27 mouse cellular contexts compared by ENCODE assay signal in the genomic region with DNA sequence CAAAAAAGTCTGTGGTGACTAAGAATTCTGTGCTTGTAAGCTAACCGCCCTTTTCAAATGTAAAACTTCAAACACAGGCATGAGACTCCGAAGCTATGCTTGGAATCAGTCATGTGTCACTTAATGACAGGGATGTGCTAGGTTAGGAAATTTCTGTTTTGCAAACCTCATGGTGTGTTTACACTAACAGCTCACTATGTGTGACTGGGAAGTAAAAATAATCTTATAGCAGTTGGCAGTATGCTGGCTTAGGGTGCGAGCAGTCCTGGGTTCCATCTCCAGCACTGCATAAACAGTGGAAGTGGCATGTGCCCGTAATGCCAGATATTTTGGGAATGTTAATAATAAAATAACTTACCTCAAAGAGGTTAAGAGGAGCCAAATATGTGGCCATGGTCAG. TPM values are rescaled to one million over a fixed set of nuclear protein-coding genes. Genes with fewer than 3 reads are reported as not detected.
A peak's percentile ranks its signal among the peaks of the same experiment; 100 is the strongest.
DNase-seq lines count a peak whose midpoint lies in the region; ATAC-seq and TF ChIP-seq lines count a peak whose summit lies in the region.
"Had no signal": no experiment of that assay in that cellular context is flagged by ENCODE, and none has a peak within 500 bp of the region (broad histone marks: within the 10 kb centered on the region; RNA-seq: fewer than 3 reads in every experiment).

No protein-coding gene starts in this region.

- DNase-seq in gastrocnemius, adult 2 months = no peak
- no peak for DNase-seq in gastrocnemius, postnatal 25 days
- DNase-seq in lung, postnatal 36 days = no peak
- no peak for DNase-seq in left cerebral cortex, adult 8-10 months (ENCODE audit: low spot score in 2 of 2)
- DNase-seq: cerebellum, adult 11 months; cerebellum, postnatal 25 days; gastrocnemius, postnatal 14 days; kidney, adult 2 months; kidney, postnatal 4 days; left cerebral cortex, postnatal 4 days; thymus, postnatal 4 days had no signal

- H3K9me3 ChIP-seq in intestine, postnatal 0 days (ENCODE audit: control insufficient read depth) = no peaks in the 10 kb centered on the region
- no peaks in the 10 kb centered on the region for H3K9me3 ChIP-seq in intestine, embryonic 15.5 days
- no peaks in the 10 kb centered on the region for H3K9me3 ChIP-seq in lung, embryonic 15.5 days
- H3K9me3 ChIP-seq: embryonic facial prominence, embryonic 10.5 days; embryonic facial prominence, embryonic 15.5 days; forebrain, embryonic 13.5 days; heart, embryonic 12.5 days; midbrain, embryonic 12.5 days; neural tube, embryonic 13.5 days had no signal

- no peaks in the 10 kb centered on the region for H3K36me3 ChIP-seq in intestine, postnatal 0 days (ENCODE audit: control insufficient read depth, insufficient read depth)
- H3K36me3 ChIP-seq in intestine, embryonic 15.5 days = peaks cover 4% of the 10 kb centered on the region; the same call in 1 of the 2 replicates
- no peaks in the 10 kb centered on the region for H3K36me3 ChIP-seq in lung, embryonic 15.5 days
- H3K36me3 ChIP-seq: embryonic facial prominence, embryonic 10.5 days; embryonic facial prominence, embryonic 15.5 days; heart, embryonic 12.5 days; midbrain, embryonic 12.5 days; neural tube, embryonic 13.5 days had no signal

- 61% methylated on average over 4 of the region's 4 CpGs for WGBS in intestine, postnatal 0 days
- WGBS in intestine, embryonic 15.5 days = 62% methylated on average over 4 of the region's 4 CpGs
- WGBS in lung, embryonic 15.5 days = 41% methylated on average over 4 of the region's 4 CpGs

- no peak overlapping the region for H3K9ac ChIP-seq in intestine, postnatal 0 days (ENCODE audit: low read depth, low read length)
- H3K9ac ChIP-seq in intestine, embryonic 15.5 days = no peak overlapping the region
- H3K9ac ChIP-seq in lung, embryonic 15.5 days = no peak overlapping the region
- H3K9ac ChIP-seq: forebrain, embryonic 13.5 days; midbrain, embryonic 12.5 days had no signal

- no peak overlapping the region for H3K4me3 ChIP-seq in gastrocnemius, adult 2 months
- no peak overlapping the region for H3K4me3 ChIP-seq in intestine, postnatal 0 days (ENCODE audit: low read depth, low read length)
- no peak overlapping the region for H3K4me3 ChIP-seq in intestine, embryonic 15.5 days (replicated peaks)
- no peak overlapping the region for H3K4me3 ChIP-seq in lung, embryonic 15.5 days
- no peak overlapping the region for H3K4me3 ChIP-seq in embryonic fibroblast, embryonic 13.5 days (ENCODE audit: insufficient read depth, low read length)

- no peak for TF ChIP-seq CTCF in gastrocnemius, adult 2 months (IDR thresholded peaks at IDR 0.05)
- no peak for TF ChIP-seq CTCF in intestine, postnatal 0 days (IDR thresholded peaks at IDR 0.05; ENCODE audit: low read depth)
- TF ChIP-seq CTCF in embryonic fibroblast, embryonic 13.5 days (IDR thresholded peaks at IDR 0.05; ENCODE audit: borderline replicate concordance, insufficient read depth, low read length) = no peak

- no peaks in the 10 kb centered on the region for H3K27me3 ChIP-seq in intestine, postnatal 0 days (replicated peaks; ENCODE audit: control insufficient read depth, insufficient read depth, low read length)
- H3K27me3 ChIP-seq in intestine, embryonic 15.5 days (replicated peaks) = no peaks in the 10 kb centered on the region
- no peaks in the 10 kb centered on the region for H3K27me3 ChIP-seq in lung, embryonic 15.5 days
- H3K27me3 ChIP-seq: embryonic facial prominence, embryonic 15.5 days; heart, embryonic 12.5 days; megakaryocyte, embryonic 14.5 days had no signal

- no peak overlapping the region for H3K4me2 ChIP-seq in intestine, postnatal 0 days (replicated peaks; ENCODE audit: low read depth)
- no peak overlapping the region for H3K4me2 ChIP-seq in intestine, embryonic 15.5 days (replicated peaks)
- H3K4me2 ChIP-seq in lung, embryonic 15.5 days = no peak overlapping the region

- peak overlapping the region; percentile 97; the same call in 1 of the 2 replicates for H3K27ac ChIP-seq in gastrocnemius, adult 2 months
- H3K27ac ChIP-seq in intestine, postnatal 0 days (ENCODE audit: low read depth, low read length) = peak overlapping the region; percentile 94; the same call in 1 of the 2 replicates
- no peak overlapping the region for H3K27ac ChIP-seq in intestine, embryonic 15.5 days
- no peak overlapping the region for H3K27ac ChIP-seq in lung, embryonic 15.5 days
- peak overlapping the region; percentile 25; the same call in 1 of the 2 replicates for H3K27ac ChIP-seq in embryonic fibroblast, embryonic 13.5 days (ENCODE audit: insufficient read depth, low read length)
- H3K27ac ChIP-seq: forebrain, embryonic 13.5 days; hindbrain, embryonic 14.5 days; midbrain, embryonic 12.5 days; neural tube, embryonic 13.5 days had no signal

- intact Hi-C loops in gastrocnemius, adult 2 months (cut with DNase I) = no loop called here

- ATAC-seq in intestine, postnatal 0 days = no peak
- no peak for ATAC-seq in intestine, embryonic 15.5 days
- ATAC-seq in lung, embryonic 15.5 days (ENCODE audit: borderline replicate concordance, extremely low read depth, low FRiP score, low TSS enrichment) = peak; percentile 48; the same call in 1 of the 2 replicates
- ATAC-seq: forebrain, embryonic 13.5 days had no signal

- TF ChIP-seq POLR2A in embryonic fibroblast, embryonic 13.5 days (IDR thresholded peaks at IDR 0.05; ENCODE audit: low read depth, low read length) = no peak

- peaks cover 24% of the 10 kb centered on the region for H3K4me1 ChIP-seq in intestine, postnatal 0 days (replicated peaks; ENCODE audit: control insufficient read depth, insufficient read depth, low read length)
- peaks cover 40% of the 10 kb centered on the region for H3K4me1 ChIP-seq in intestine, embryonic 15.5 days (replicated peaks)
- H3K4me1 ChIP-seq in lung, embryonic 15.5 days = peaks cover 28% of the 10 kb centered on the region
- peaks cover 14% of the 10 kb centered on the region for H3K4me1 ChIP-seq in embryonic fibroblast, embryonic 13.5 days (ENCODE audit: control insufficient read depth, insufficient read depth, low read length)

RNA-seq across cellular contexts. Expression of gene Tmbim1, which starts 0.5 kb away (rescaled TPM):
- 10 to 100 TPM; 35.2 to 35.4 TPM for total RNA-seq in gastrocnemius, adult 2 months (2021)
- 10 to 100 TPM; 28.5 to 36.6 TPM for total RNA-seq in gastrocnemius, postnatal 25 days (2021)
- polyA plus RNA-seq in intestine, postnatal 0 days (2015; fragmentation: Nextera tagmentation; extraction: Ambion mirVana) = 47.4 and 49.1 TPM in 2 replicates
- polyA plus RNA-seq in intestine, embryonic 15.5 days (2015; fragmentation: Nextera tagmentation; extraction: Ambion mirVana) = 54.9 and 64.3 TPM in 2 replicates
- polyA plus RNA-seq in lung, embryonic 15.5 days (2015; fragmentation: Nextera tagmentation; extraction: Ambion mirVana) = 38.0 and 44.4 TPM in 2 replicates
- 88.6 and 115 TPM in 2 replicates for polyA plus RNA-seq in embryonic fibroblast, embryonic 13.5 days (2011; ENCODE audit: insufficient read length, low read depth, missing spikeins)
- total RNA-seq in left cerebral cortex, adult 8-10 months (2022) = 10 to 100 TPM; 28.2 to 32.3 (median 31.4) TPM

RNA-seq across cellular contexts. Expression of gene Pnkd, which starts 20.2 kb away (rescaled TPM):
- 10 to 100 TPM; 45.4 to 70.5 TPM for total RNA-seq in gastrocnemius, adult 2 months (2021)
- total RNA-seq in gastrocnemius, postnatal 25 days (2021) = 10 to 100 TPM; 56.7 to 58.0 TPM
- 103 and 107 TPM in 2 replicates for polyA plus RNA-seq in intestine, postnatal 0 days (2015; fragmentation: Nextera tagmentation; extraction: Ambion mirVana)
- polyA plus RNA-seq in intestine, embryonic 15.5 days (2015; fragmentation: Nextera tagmentation; extraction: Ambion mirVana) = 120 and 127 TPM in 2 replicates
- polyA plus RNA-seq in lung, embryonic 15.5 days (2015; fragmentation: Nextera tagmentation; extraction: Ambion mirVana) = 103 and 106 TPM in 2 replicates
- 19.6 and 21.5 TPM in 2 replicates for polyA plus RNA-seq in embryonic fibroblast, embryonic 13.5 days (2011; ENCODE audit: insufficient read length, low read depth, missing spikeins)
- total RNA-seq in left cerebral cortex, adult 8-10 months (2022) = 100 to 1,000 TPM; 162 to 185 (median 173) TPM

RNA-seq across cellular contexts. Expression of gene Aamp, which starts 20.4 kb away (rescaled TPM):
- 10 to 100 TPM; 69.4 to 76.1 TPM for total RNA-seq in gastrocnemius, adult 2 months (2021)
- total RNA-seq in gastrocnemius, postnatal 25 days (2021) = 10 to 100 TPM; 63.6 to 65.8 TPM
- polyA plus RNA-seq in intestine, postnatal 0 days (2015; fragmentation: Nextera tagmentation; extraction: Ambion mirVana) = 130 and 136 TPM in 2 replicates
- polyA plus RNA-seq in intestine, embryonic 15.5 days (2015; fragmentation: Nextera tagmentation; extraction: Ambion mirVana) = 225 and 244 TPM in 2 replicates
- polyA plus RNA-seq in lung, embryonic 15.5 days (2015; fragmentation: Nextera tagmentation; extraction: Ambion mirVana) = 248 and 261 TPM in 2 replicates
- 85.7 and 90.3 TPM in 2 replicates for polyA plus RNA-seq in embryonic fibroblast, embryonic 13.5 days (2011; ENCODE audit: insufficient read length, low read depth, missing spikeins)
- total RNA-seq in left cerebral cortex, adult 8-10 months (2022) = 100 to 1,000 TPM; 138 to 159 (median 148) TPM

RNA-seq across cellular contexts. Expression of gene Gpbar1, which starts 26.6 kb away (rescaled TPM):
- not detected for total RNA-seq in gastrocnemius, adult 2 months (2021)
- total RNA-seq in gastrocnemius, postnatal 25 days (2021) = not detected
- polyA plus RNA-seq in intestine, postnatal 0 days (2015; fragmentation: Nextera tagmentation; extraction: Ambion mirVana) = 0.78 and 0.93 TPM in 2 replicates
- 3.1 and 3.3 TPM in 2 replicates for polyA plus RNA-seq in intestine, embryonic 15.5 days (2015; fragmentation: Nextera tagmentation; extraction: Ambion mirVana)
- polyA plus RNA-seq in lung, embryonic 15.5 days (2015; fragmentation: Nextera tagmentation; extraction: Ambion mirVana) = 0.19 TPM in 1 of 2 replicates, not detected in the other
- 0.92 and 1.3 TPM in 2 replicates for polyA plus RNA-seq in embryonic fibroblast, embryonic 13.5 days (2011; ENCODE audit: insufficient read length, low read depth, missing spikeins)
- not detected for total RNA-seq in left cerebral cortex, adult 8-10 months (2022)
- total RNA-seq: adrenal gland, postnatal 14 days; gastrocnemius, postnatal 14 days; layer of hippocampus, adult 8-10 months; layer of hippocampus, postnatal 25 days; left cerebral cortex, postnatal 4 days; midbrain, postnatal 0 days had no signal
- polyA plus RNA-seq: embryonic facial prominence, embryonic 15.5 days; forebrain, embryonic 13.5 days; midbrain, embryonic 12.5 days; midbrain, postnatal 0 days; neural tube, embryonic 13.5 days had no signal

RNA-seq across cellular contexts. Expression of gene Catip, which starts 57.0 kb away (rescaled TPM):
- total RNA-seq in gastrocnemius, adult 2 months (2021) = under 1 TPM in 1 of 2 experiments, not detected in 1; 0.13 TPM
- not detected for total RNA-seq in gastrocnemius, postnatal 25 days (2021)
- polyA plus RNA-seq in intestine, postnatal 0 days (2015; fragmentation: Nextera tagmentation; extraction: Ambion mirVana) = 0.25 and 0.33 TPM in 2 replicates
- 0.39 and 0.53 TPM in 2 replicates for polyA plus RNA-seq in intestine, embryonic 15.5 days (2015; fragmentation: Nextera tagmentation; extraction: Ambion mirVana)
- polyA plus RNA-seq in lung, embryonic 15.5 days (2015; fragmentation: Nextera tagmentation; extraction: Ambion mirVana) = 1.1 TPM in 2 replicates
- 3.6 and 3.7 TPM in 2 replicates for polyA plus RNA-seq in embryonic fibroblast, embryonic 13.5 days (2011; ENCODE audit: insufficient read length, low read depth, missing spikeins)
- total RNA-seq in left cerebral cortex, adult 8-10 months (2022) = 1 to 10 TPM; 1.4 to 2.5 (median 1.8) TPM

Comparison
In these comparisons a context has a peak if more than half of its experiments do, and no peak if none do; other contexts are left out.
1. H3K27ac ChIP-seq: peak in gastrocnemius, adult 2 months (single experiment), intestine, postnatal 0 days (single experiment) and embryonic fibroblast, embryonic 13.5 days (single experiment); none in intestine, embryonic 15.5 days (single experiment) and lung, embryonic 15.5 days (single experiment).